Mouse (Mus musculus) testis, adult 2 months (tissue): ENCODE data around the gene Zfp787.

Source experiments
- CTCF ChIP-seq: fragments of 200-500 bp; IDR thresholded peaks from 2 replicates; pipeline ENCODE4 v1.5.1; 2012; ENCODE audit warnings: low read depth, mild to moderate bottlenecking, inconsistent platforms, low read length, moderate library complexity; ENCODE audit not compliant: control insufficient read depth, insufficient read depth, insufficient replicate concordance
- POLR2A ChIP-seq: fragments of 200-500 bp; IDR thresholded peaks from 2 replicates; pipeline ENCODE4 v1.6.1; 2012; ENCODE audit warnings: low read depth, mild to moderate bottlenecking, inconsistent platforms, low read length, moderate library complexity; ENCODE audit not compliant: control insufficient read depth

- TF ChIP-seq POLR2A (no peak), CTCF (peak; percentile 45; the same call in 1 of the 2 replicates)
Measured at GRCm38 (mm10) chr7:6126690-6127448, 28.9 kb downstream of the Zfp787 start.
